Mouse (Mus musculus): ENCODE data around the gene Upf2. TPM values are rescaled to one million over a fixed set of nuclear protein-coding genes. Genes with fewer than 3 reads are reported as not detected.

Upf2 gene
- polyA plus RNA-seq, 1 experiment, result 2.4 TPM

- Histone ChIP-seq H3K27ac (ENCODE audit: insufficient read depth, low read length) (no peak overlapping the region), H3K4me1 (ENCODE audit: control insufficient read depth, insufficient read depth, insufficient read length) (no peaks in the 10 kb centered on the region), H3K36me3 (ENCODE audit: control insufficient read depth, insufficient read depth, low read length) (peaks cover 16% of the 10 kb centered on the region), H3K4me3 (ENCODE audit: extremely low read depth, insufficient read depth, insufficient read length) (no peak overlapping the region), H3K27me3 (ENCODE audit: control insufficient read depth, insufficient read depth, low read length) (no peaks in the 10 kb centered on the region)
- DNase-seq (ENCODE audit: low read depth in 1 of 2, low spot score in 2 of 2), result no peak
- 84% methylated on average over 2 of the region's 2 CpGs for WGBS
- TF ChIP-seq CTCF (IDR thresholded peaks at IDR 0.05; ENCODE audit: extremely low read depth, insufficient read depth, insufficient read length, insufficient replicate concordance) (no peak), POLR2A (IDR thresholded peaks at IDR 0.05; ENCODE audit: low read depth, low read length) (no peak)
These were observed 108.0 kb downstream of the Upf2 start for GRCm38 (mm10) chr2:6059291-6059690.

- TF ChIP-seq CTCF (IDR thresholded peaks at IDR 0.05; ENCODE audit: extremely low read depth, insufficient read depth, insufficient read length, insufficient replicate concordance) (no peak), POLR2A (IDR thresholded peaks at IDR 0.05; ENCODE audit: low read depth, low read length) (no peak)
- DNase-seq (ENCODE audit: low read depth in 1 of 2, low spot score in 2 of 2), result no peak
- H3K4me1 ChIP-seq (ENCODE audit: control insufficient read depth, insufficient read depth, insufficient read length), result no peaks in the 10 kb centered on the region
- WGBS, result 85% methylated on average over 10 of the region's 10 CpGs
- peaks cover 10% of the 10 kb centered on the region for H3K36me3 ChIP-seq (ENCODE audit: control insufficient read depth, insufficient read depth, low read length)
- H3K27ac ChIP-seq (ENCODE audit: insufficient read depth, low read length), result no peak overlapping the region
- H3K27me3 ChIP-seq (ENCODE audit: control insufficient read depth, insufficient read depth, low read length), result no peaks in the 10 kb centered on the region
- H3K4me3 ChIP-seq (ENCODE audit: extremely low read depth, insufficient read depth, insufficient read length), result no peak overlapping the region
These were observed 109.0 kb downstream of the Upf2 start for GRCm38 (mm10) chr2:6060071-6060804.

- H3K36me3 ChIP-seq (ENCODE audit: control insufficient read depth, insufficient read depth, low read length), result no peaks in the 10 kb centered on the region
These were observed 116.1 kb downstream of the Upf2 start for GRCm38 (mm10) chr2:6067341-6067740.

GRCm38 (mm10) chr2:6070925-6071324, 119.7 kb downstream of the Upf2 start:
- Histone ChIP-seq H3K4me1 (ENCODE audit: control insufficient read depth, insufficient read depth, insufficient read length) (no peaks in the 10 kb centered on the region), H3K27me3 (ENCODE audit: control insufficient read depth, insufficient read depth, low read length) (no peaks in the 10 kb centered on the region), H3K36me3 (ENCODE audit: control insufficient read depth, insufficient read depth, low read length) (no peaks in the 10 kb centered on the region), H3K4me3 (ENCODE audit: extremely low read depth, insufficient read depth, insufficient read length) (no peak overlapping the region), H3K27ac (ENCODE audit: insufficient read depth, low read length) (no peak overlapping the region)
- TF ChIP-seq CTCF (IDR thresholded peaks at IDR 0.05; ENCODE audit: extremely low read depth, insufficient read depth, insufficient read length, insufficient replicate concordance), result no peak
- no peak for TF ChIP-seq POLR2A (IDR thresholded peaks at IDR 0.05; ENCODE audit: low read depth, low read length)
- no peak for DNase-seq (ENCODE audit: low read depth in 1 of 2, low spot score in 2 of 2)
- 72% methylated on average over 11 of the region's 11 CpGs for WGBS

More at GRCm38 (mm10) chr2:6067341-6067740, 116.1 kb downstream of the Upf2 start:
- 84% methylated on average over 6 of the region's 6 CpGs for WGBS
- H3K27ac ChIP-seq (ENCODE audit: insufficient read depth, low read length), result no peak overlapping the region
- no peak for TF ChIP-seq CTCF (IDR thresholded peaks at IDR 0.05; ENCODE audit: extremely low read depth, insufficient read depth, insufficient read length, insufficient replicate concordance)
- TF ChIP-seq POLR2A (IDR thresholded peaks at IDR 0.05; ENCODE audit: low read depth, low read length), result no peak
- no peak overlapping the region for H3K4me3 ChIP-seq (ENCODE audit: extremely low read depth, insufficient read depth, insufficient read length)
- no peak for DNase-seq (ENCODE audit: low read depth in 1 of 2, low spot score in 2 of 2)
- no peaks in the 10 kb centered on the region for H3K4me1 ChIP-seq (ENCODE audit: control insufficient read depth, insufficient read depth, insufficient read length)
- H3K27me3 ChIP-seq (ENCODE audit: control insufficient read depth, insufficient read depth, low read length), result no peaks in the 10 kb centered on the region

- H3K4me1 ChIP-seq (ENCODE audit: control insufficient read depth, insufficient read depth, insufficient read length), result no peaks in the 10 kb centered on the region
- TF ChIP-seq CTCF (IDR thresholded peaks at IDR 0.05; ENCODE audit: extremely low read depth, insufficient read depth, insufficient read length, insufficient replicate concordance), result no peak
- no peak for TF ChIP-seq POLR2A (IDR thresholded peaks at IDR 0.05; ENCODE audit: low read depth, low read length)
- H3K36me3 ChIP-seq (ENCODE audit: control insufficient read depth, insufficient read depth, low read length), result no peaks in the 10 kb centered on the region
- H3K27me3 ChIP-seq (ENCODE audit: control insufficient read depth, insufficient read depth, low read length), result no peaks in the 10 kb centered on the region
- no peak for DNase-seq (ENCODE audit: low read depth in 1 of 2, low spot score in 2 of 2)
- no peak overlapping the region for H3K4me3 ChIP-seq (ENCODE audit: extremely low read depth, insufficient read depth, insufficient read length)
- H3K27ac ChIP-seq (ENCODE audit: insufficient read depth, low read length), result no peak overlapping the region
- 60% methylated on average over 11 of the region's 11 CpGs for WGBS
These were observed 120.5 kb downstream of the Upf2 start for GRCm38 (mm10) chr2:6071598-6072440.

- no peak for DNase-seq (ENCODE audit: low read depth in 1 of 2, low spot score in 2 of 2)
- WGBS, result 92% methylated on average over 7 of the region's 7 CpGs
- Histone ChIP-seq H3K27ac (ENCODE audit: insufficient read depth, low read length) (no peak overlapping the region), H3K4me3 (ENCODE audit: extremely low read depth, insufficient read depth, insufficient read length) (no peak overlapping the region), H3K4me1 (ENCODE audit: control insufficient read depth, insufficient read depth, insufficient read length) (no peaks in the 10 kb centered on the region), H3K27me3 (ENCODE audit: control insufficient read depth, insufficient read depth, low read length) (no peaks in the 10 kb centered on the region), H3K36me3 (ENCODE audit: control insufficient read depth, insufficient read depth, low read length) (no peaks in the 10 kb centered on the region)
- TF ChIP-seq POLR2A (IDR thresholded peaks at IDR 0.05; ENCODE audit: low read depth, low read length) (no peak), CTCF (IDR thresholded peaks at IDR 0.05; ENCODE audit: extremely low read depth, insufficient read depth, insufficient read length, insufficient replicate concordance) (no peak)
These were observed 121.5 kb downstream of the Upf2 start for GRCm38 (mm10) chr2:6072685-6073260.

Data from spleen, adult 2 months (tissue).